Mouse (Mus musculus) kidney, embryonic 15.5 days (tissue): ENCODE data around the gene Gm39566. TPM values are rescaled to one million over a fixed set of nuclear protein-coding genes. Genes with fewer than 3 reads are reported as not detected.

Source experiments
- ATAC-seq: fragments of 200-750 bp; cut with Nextera tagmentation; replicated peaks from 2 replicates; pipeline ENCODE4 v1.8.0; 2017; ENCODE audit warnings: moderate TSS enrichment; ENCODE audit not compliant: low FRiP score
- H3K27ac ChIP-seq: fragments of 300-500 bp; sonication (generic); 2 replicates; pipeline ENCODE4 v1.5.1; 2015; ENCODE audit warnings: mild to moderate bottlenecking, inconsistent platforms
- H3K27me3 ChIP-seq: fragments of 300-500 bp; sonication (generic); 2 replicates; pipeline ENCODE4 v1.6.1; 2015; ENCODE audit warnings: inconsistent platforms
- H3K36me3 ChIP-seq: fragments of 300-500 bp; sonication (generic); 2 replicates; pipeline ENCODE4 v1.6.1; 2015; ENCODE audit warnings: inconsistent platforms
- H3K4me1 ChIP-seq: fragments of 300-500 bp; sonication (generic); 2 replicates; pipeline ENCODE4 v1.6.1; 2015; ENCODE audit warnings: inconsistent platforms
- H3K4me2 ChIP-seq: fragments of 300-500 bp; sonication (generic); 2 replicates; pipeline ENCODE4 v1.6.1; 2015; ENCODE audit warnings: moderate library complexity, mild to moderate bottlenecking, inconsistent platforms
- H3K4me3 ChIP-seq: fragments of 300-500 bp; sonication (generic); replicated peaks from 2 replicates; pipeline ENCODE4 v1.5.1; 2015; ENCODE audit warnings: mild to moderate bottlenecking, inconsistent platforms
- H3K9ac ChIP-seq: fragments of 300-500 bp; sonication (generic); 2 replicates; pipeline ENCODE4 v1.6.1; 2015; ENCODE audit warnings: mild to moderate bottlenecking, inconsistent platforms
- H3K9me3 ChIP-seq: fragments of 300-500 bp; sonication (generic); replicated peaks from 2 replicates; pipeline ENCODE4 v1.6.1; 2016; ENCODE audit warnings: inconsistent platforms
- WGBS: fragments of 180-500 bp; shearing (Covaris S2); methylation state at CpG from one replicate; pipeline ENCODE4 v1.1.7; 2015; ENCODE audit warnings: mixed read lengths; 5-methylcytosine and 5-hydroxymethylcytosine counted together
- polyA plus RNA-seq: library from polyadenylated mRNA; unstranded; fragments of >200 nt; fragmentation: Nextera tagmentation; extraction: Ambion mirVana; gene quantifications from 2 replicates; pipeline ENCODE4 v1.2.1, GENCODE M21; 2015

Gene Gm39566
- polyA plus RNA-seq, 1 experiment from 2014 or later = not detected

DNA sequence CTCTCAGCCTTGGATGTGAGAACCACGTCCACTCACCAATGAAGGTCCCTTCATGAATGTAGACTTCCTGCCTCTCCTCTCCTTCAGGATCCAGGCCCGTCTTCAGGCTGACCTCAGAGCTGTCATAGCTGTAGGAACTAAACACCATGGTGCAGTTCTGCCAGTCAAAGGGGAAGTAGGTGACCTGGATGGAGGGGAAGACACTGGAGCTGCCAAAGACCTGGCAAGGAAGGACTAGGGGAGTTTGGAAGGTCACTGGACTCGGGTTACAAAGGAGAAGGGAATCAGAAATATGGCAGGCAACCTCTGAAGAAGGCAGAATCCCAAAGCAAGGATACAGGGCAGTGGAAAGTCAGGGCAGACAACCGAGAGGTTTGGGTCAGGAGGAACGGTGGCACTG is 21.7 kb downstream of the Gm39566 start:
- Histone ChIP-seq H3K4me3 (no peak overlapping the region), H3K9ac (no peak overlapping the region), H3K9me3 (no peaks in the 10 kb centered on the region), H3K36me3 (no peaks in the 10 kb centered on the region), H3K4me1 (peaks cover 16% of the 10 kb centered on the region), H3K4me2 (no peak overlapping the region), H3K27ac (no peak overlapping the region), H3K27me3 (peaks cover 36% of the 10 kb centered on the region)
- ATAC-seq = no peak
- WGBS = 56% methylated on average over 5 of the region's 5 CpGs

- peaks cover 18% of the 10 kb centered on the region for H3K27me3 ChIP-seq
- no peak overlapping the region for H3K27ac ChIP-seq
- ATAC-seq = no peak
- no peak overlapping the region for H3K9ac ChIP-seq
- H3K4me1 ChIP-seq = peaks cover 16% of the 10 kb centered on the region
- H3K36me3 ChIP-seq = no peaks in the 10 kb centered on the region
- WGBS = 72% methylated on average over 5 of the region's 5 CpGs
- no peak overlapping the region for H3K4me2 ChIP-seq
- H3K4me3 ChIP-seq = no peak overlapping the region
- H3K9me3 ChIP-seq = no peaks in the 10 kb centered on the region
These were observed 23.7 kb downstream of the Gm39566 start for GRCm38 (mm10) chr11:69791420-69791819.

GRCm38 (mm10) chr11:69789431-69789830 is 25.7 kb downstream of the Gm39566 start:
- 36% methylated on average over 5 of the region's 5 CpGs for WGBS
- no peak overlapping the region for H3K4me2 ChIP-seq

GRCm38 (mm10) chr11:69787306-69787705 is 27.8 kb downstream of the Gm39566 start:
- Histone ChIP-seq H3K4me2 (no peak overlapping the region), H3K27me3 (0 out of 2 replicates have a peak, but pooled peaks cover under 1% of the 10 kb centered on the region), H3K9me3 (no peaks in the 10 kb centered on the region), H3K4me3 (no peak overlapping the region), H3K27ac (no peak overlapping the region), H3K36me3 (no peaks in the 10 kb centered on the region), H3K9ac (no peak overlapping the region), H3K4me1 (peaks cover 8% of the 10 kb centered on the region; the same call in 1 of the 2 replicates)
- ATAC-seq = no peak
- WGBS = 94% methylated on average over 5 of the region's 5 CpGs

More at GRCm38 (mm10) chr11:69789431-69789830, 25.7 kb downstream of the Gm39566 start:
- H3K36me3 ChIP-seq = no peaks in the 10 kb centered on the region
- no peak overlapping the region for H3K27ac ChIP-seq
- peaks cover 13% of the 10 kb centered on the region; the same call in 1 of the 2 replicates for H3K27me3 ChIP-seq
- no peak overlapping the region for H3K4me3 ChIP-seq
- peaks cover 6% of the 10 kb centered on the region; the same call in 1 of the 2 replicates for H3K4me1 ChIP-seq
- no peaks in the 10 kb centered on the region for H3K9me3 ChIP-seq
- ATAC-seq = no peak
- H3K9ac ChIP-seq = no peak overlapping the region

GRCm38 (mm10) chr11:69784793-69785272 is 30.3 kb downstream of the Gm39566 start:
- 35% methylated on average over 15 of the region's 15 CpGs for WGBS
- H3K9me3 ChIP-seq = no peaks in the 10 kb centered on the region
- no peak overlapping the region for H3K9ac ChIP-seq
- peak overlapping the region; percentile 17 for H3K4me3 ChIP-seq
- H3K27ac ChIP-seq = no peak overlapping the region
- H3K36me3 ChIP-seq = no peaks in the 10 kb centered on the region
- ATAC-seq = no peak
- H3K4me1 ChIP-seq = peaks cover 8% of the 10 kb centered on the region; the same call in 1 of the 2 replicates
- peak overlapping the region; percentile 48 for H3K4me2 ChIP-seq
- H3K27me3 ChIP-seq = peaks cover 6% of the 10 kb centered on the region; the same call in 1 of the 2 replicates

- Histone ChIP-seq H3K27me3 (peaks cover 6% of the 10 kb centered on the region; the same call in 1 of the 2 replicates), H3K4me2 (no peak overlapping the region), H3K27ac (no peak overlapping the region), H3K4me1 (peaks cover 29% of the 10 kb centered on the region), H3K36me3 (peaks cover 3% of the 10 kb centered on the region; the same call in 1 of the 2 replicates), H3K9ac (no peak overlapping the region), H3K4me3 (no peak overlapping the region), H3K9me3 (no peaks in the 10 kb centered on the region)
- ATAC-seq = no peak
- 28% methylated on average over 4 of the region's 4 CpGs for WGBS
These were observed 33.3 kb downstream of the Gm39566 start for GRCm38 (mm10) chr11:69781828-69782227.

DNA sequence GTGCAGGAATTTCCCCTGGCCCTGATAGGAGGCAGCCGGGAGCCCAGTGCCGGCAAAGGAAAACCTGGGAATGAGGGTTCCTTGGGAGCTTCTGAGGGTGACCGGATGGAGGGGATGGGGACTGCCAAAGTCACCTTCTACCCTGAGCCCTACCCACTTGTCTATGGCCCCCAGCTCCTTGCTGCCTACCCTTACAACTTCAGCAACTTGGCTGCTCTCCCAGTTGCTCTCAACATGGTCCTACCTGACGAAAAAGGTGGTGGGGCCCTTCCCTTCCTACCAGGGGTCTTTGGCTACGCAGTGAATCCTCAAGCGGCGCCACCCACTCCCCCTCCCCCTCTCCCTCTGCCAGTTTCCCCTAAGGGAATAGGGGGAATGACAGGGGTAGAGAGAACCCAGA is 36.1 kb downstream of the Gm39566 start:
- H3K4me1 ChIP-seq = peaks cover 30% of the 10 kb centered on the region
- no peak overlapping the region for H3K4me2 ChIP-seq
- H3K27me3 ChIP-seq = peaks cover 6% of the 10 kb centered on the region; the same call in 1 of the 2 replicates
- 53% methylated on average over 7 of the region's 7 CpGs for WGBS
- H3K36me3 ChIP-seq = peaks cover 15% of the 10 kb centered on the region; the same call in 1 of the 2 replicates
- ATAC-seq = no peak
- H3K9me3 ChIP-seq = no peaks in the 10 kb centered on the region
- H3K4me3 ChIP-seq = no peak overlapping the region
- H3K27ac ChIP-seq = no peak overlapping the region; the same call in 1 of the 2 replicates
- H3K9ac ChIP-seq = no peak overlapping the region

DNA sequence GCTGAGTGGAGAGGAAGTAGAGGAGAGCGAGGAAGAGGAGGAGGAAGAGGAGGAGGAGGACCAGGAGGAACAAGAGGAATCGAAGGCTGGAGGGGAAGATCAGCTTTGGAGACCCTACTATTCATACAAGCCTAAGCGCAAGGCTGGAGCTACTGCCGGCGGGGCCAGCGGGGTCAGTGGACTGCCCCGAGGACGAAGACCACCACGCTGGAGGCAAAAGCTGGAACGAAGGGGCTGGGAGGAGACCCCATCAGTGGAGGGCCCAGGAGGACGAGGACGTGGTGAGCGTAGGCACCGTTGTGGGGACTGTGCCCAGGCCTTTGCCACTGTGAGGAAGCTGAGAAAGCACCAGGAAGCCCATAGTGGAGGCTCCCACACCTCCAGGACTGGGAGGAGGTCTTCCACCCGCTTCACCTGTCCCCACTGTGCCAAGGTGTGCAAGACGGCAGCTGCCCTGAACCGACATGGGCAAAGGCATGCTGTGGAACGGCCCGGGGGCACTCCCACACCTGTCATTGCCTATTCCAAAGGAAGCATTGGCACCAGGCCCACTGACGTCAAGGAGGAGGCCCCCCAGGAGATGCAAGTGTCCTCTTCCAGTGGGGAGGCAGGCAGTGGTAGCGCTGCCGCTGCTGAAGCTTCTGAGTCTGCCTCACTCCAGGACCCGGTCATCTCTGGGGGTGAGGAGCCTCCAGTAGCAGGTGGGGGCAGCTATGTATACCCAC is 36.7 kb downstream of the Gm39566 start:
- Histone ChIP-seq H3K27me3 (peaks cover 6% of the 10 kb centered on the region; the same call in 1 of the 2 replicates), H3K36me3 (peaks cover 15% of the 10 kb centered on the region; the same call in 1 of the 2 replicates), H3K9ac (no peak overlapping the region), H3K9me3 (no peaks in the 10 kb centered on the region), H3K4me3 (no peak overlapping the region), H3K27ac (no peak overlapping the region; the same call in none of the 2 replicates), H3K4me1 (peaks cover 30% of the 10 kb centered on the region), H3K4me2 (peak overlapping the region; percentile 20; the same call in 1 of the 2 replicates)
- 63% methylated on average over 23 of the region's 23 CpGs for WGBS
- ATAC-seq = no peak

DNA sequence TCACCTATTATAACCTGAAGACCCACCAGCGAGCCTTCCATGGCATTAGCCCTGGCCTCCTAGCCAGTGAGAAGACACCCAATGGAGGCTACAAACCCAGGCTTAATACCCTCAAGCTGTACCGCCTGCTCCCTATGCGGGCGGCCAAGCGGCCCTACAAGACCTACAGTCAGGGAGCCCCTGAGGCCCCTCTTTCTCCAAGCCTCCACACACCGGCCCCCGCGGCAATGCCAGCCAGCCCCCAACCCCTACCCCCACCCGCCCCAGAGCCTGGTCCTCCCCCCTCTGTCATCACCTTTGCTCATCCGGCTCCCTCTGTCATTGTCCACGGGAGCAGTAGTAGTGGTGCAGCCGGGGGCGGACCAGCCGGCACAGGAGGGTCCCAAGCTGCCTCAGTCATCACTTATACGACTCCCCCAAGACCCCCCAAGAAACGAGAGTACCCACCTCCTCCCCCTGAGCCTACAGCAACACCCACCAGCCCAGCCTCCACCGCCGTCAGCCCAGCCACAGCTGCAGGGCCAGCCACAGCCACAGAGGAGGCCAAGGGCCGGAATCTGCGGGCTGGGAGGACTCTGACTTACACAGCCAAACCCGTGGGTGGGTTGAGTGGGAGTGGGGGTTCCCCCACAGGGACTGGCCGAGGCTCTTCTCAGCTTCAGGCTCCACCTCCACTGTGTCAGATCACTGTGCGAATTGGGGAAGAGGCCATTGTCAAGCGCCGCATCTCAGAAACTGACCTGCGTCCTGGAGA is 37.4 kb downstream of the Gm39566 start:
- peaks cover 6% of the 10 kb centered on the region; the same call in 1 of the 2 replicates for H3K27me3 ChIP-seq
- peaks cover 15% of the 10 kb centered on the region; the same call in 1 of the 2 replicates for H3K36me3 ChIP-seq
- no peak overlapping the region for H3K27ac ChIP-seq
- no peak overlapping the region for H3K4me3 ChIP-seq
- no peak overlapping the region for H3K9ac ChIP-seq
- no peaks in the 10 kb centered on the region for H3K9me3 ChIP-seq
- no peak; the same call in 1 of the 2 replicates for ATAC-seq
- no peak overlapping the region for H3K4me2 ChIP-seq
- 46% methylated on average over 26 of the region's 26 CpGs for WGBS
- peaks cover 30% of the 10 kb centered on the region for H3K4me1 ChIP-seq

DNA sequence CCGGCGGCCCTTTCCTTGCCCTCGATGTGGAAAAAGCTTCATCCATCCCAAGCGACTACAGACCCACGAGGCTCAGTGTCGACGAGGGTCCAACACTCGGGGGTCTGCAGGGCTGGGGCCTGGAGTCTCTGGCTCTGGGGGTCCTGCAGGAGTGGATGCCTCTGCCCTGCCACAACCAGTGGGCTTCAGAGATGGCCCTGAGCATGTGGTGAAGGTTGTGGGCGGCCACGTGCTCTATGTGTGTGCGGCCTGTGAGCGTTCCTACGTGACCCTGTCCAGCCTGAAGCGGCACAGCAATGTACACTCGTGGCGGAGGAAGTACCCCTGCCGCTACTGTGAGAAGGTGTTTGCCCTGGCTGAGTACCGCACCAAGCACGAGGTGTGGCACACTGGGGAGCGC is 38.6 kb downstream of the Gm39566 start:
- Histone ChIP-seq H3K27ac (no peak overlapping the region), H3K9ac (no peak overlapping the region), H3K4me2 (no peak overlapping the region), H3K4me1 (peaks cover 30% of the 10 kb centered on the region), H3K9me3 (no peaks in the 10 kb centered on the region), H3K4me3 (no peak overlapping the region), H3K27me3 (no peaks in the 10 kb centered on the region), H3K36me3 (peaks cover 15% of the 10 kb centered on the region; the same call in 1 of the 2 replicates)
- ATAC-seq = no peak
- 88% methylated on average over 20 of the region's 20 CpGs for WGBS

DNA sequence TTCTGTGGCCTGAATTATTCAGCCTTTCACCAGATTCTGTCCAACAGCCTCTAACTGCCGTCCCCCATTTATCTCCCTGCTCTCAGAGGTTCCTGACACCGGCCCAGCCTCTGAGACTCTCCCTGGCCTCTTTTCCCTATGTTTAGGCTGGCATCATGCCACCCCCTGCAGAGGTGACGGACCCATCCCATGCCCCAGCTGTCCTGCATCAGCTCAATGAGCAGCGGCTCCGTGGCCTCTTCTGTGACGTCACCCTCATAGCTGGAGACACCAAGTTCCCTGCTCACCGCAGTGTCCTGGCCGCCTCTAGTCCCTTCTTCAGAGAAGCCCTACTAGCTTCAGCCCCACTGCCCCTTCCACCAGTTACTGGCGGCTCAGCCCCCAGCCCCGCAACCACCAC is 39.4 kb downstream of the Gm39566 start:
- Histone ChIP-seq H3K27ac (no peak overlapping the region), H3K4me1 (peaks cover 30% of the 10 kb centered on the region), H3K9ac (no peak overlapping the region), H3K4me2 (no peak overlapping the region), H3K4me3 (no peak overlapping the region), H3K9me3 (no peaks in the 10 kb centered on the region), H3K27me3 (no peaks in the 10 kb centered on the region), H3K36me3 (peaks cover 15% of the 10 kb centered on the region; the same call in 1 of the 2 replicates)
- 56% methylated on average over 10 of the region's 10 CpGs for WGBS
- no peak for ATAC-seq

- Histone ChIP-seq H3K9me3 (no peaks in the 10 kb centered on the region), H3K27me3 (no peaks in the 10 kb centered on the region), H3K9ac (no peak overlapping the region), H3K27ac (no peak overlapping the region), H3K4me3 (no peak overlapping the region), H3K36me3 (peaks cover 15% of the 10 kb centered on the region; the same call in 1 of the 2 replicates), H3K4me1 (peaks cover 30% of the 10 kb centered on the region), H3K4me2 (no peak overlapping the region)
- WGBS = 63% methylated on average over 5 of the region's 5 CpGs
- no peak for ATAC-seq
These were observed 40.1 kb downstream of the Gm39566 start for GRCm38 (mm10) chr11:69774961-69775360.
